14 mouse cellular contexts compared by ENCODE assay signal in the genomic region with DNA sequence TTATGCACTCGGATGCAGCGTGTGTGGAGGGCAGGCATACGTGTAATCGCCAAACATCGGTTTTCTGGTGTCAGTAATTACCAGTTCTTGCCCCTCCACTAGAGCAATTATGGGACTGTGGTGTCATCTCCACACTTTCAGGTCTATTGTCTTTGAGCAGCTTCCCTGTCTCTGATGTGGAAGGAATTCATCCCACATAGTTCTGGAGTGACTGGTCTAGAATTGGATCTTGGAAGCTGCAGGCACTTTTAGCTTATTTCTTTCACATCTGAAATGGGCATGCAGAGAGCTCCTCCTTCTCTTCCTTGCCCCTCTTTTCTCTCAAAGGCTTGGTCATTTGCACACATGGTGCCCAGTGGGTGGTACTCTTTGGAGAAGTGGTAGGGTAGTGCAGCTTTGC.
"Had no signal": no experiment of that assay in that cellular context is flagged by ENCODE, and none has a peak within 500 bp of the region (broad histone marks: within the 10 kb centered on the region; RNA-seq: fewer than 3 reads in every experiment).

No protein-coding gene starts in this region.

- H3K36me3 ChIP-seq: midbrain, embryonic 13.5 days; midbrain, embryonic 15.5 days; neural tube, embryonic 12.5 days; stomach, embryonic 15.5 days had no signal

- DNase-seq: lung, adult 18-20 months; lung, embryonic 14.5 days; lung, postnatal 10 days; lung, postnatal 4 days; right cerebral cortex, postnatal 14 days; thymus, adult 2 months; thymus, postnatal 25 days; thymus, postnatal 4 days had no signal

- H3K9me3 ChIP-seq: midbrain, embryonic 13.5 days; midbrain, embryonic 15.5 days; neural tube, embryonic 12.5 days; stomach, embryonic 15.5 days had no signal

- H3K4me3 ChIP-seq: midbrain, embryonic 13.5 days; midbrain, embryonic 15.5 days; neural tube, embryonic 12.5 days; stomach, embryonic 15.5 days had no signal

- ATAC-seq: midbrain, embryonic 13.5 days; midbrain, embryonic 15.5 days had no signal

- H3K27me3 ChIP-seq: midbrain, embryonic 13.5 days; midbrain, embryonic 15.5 days; neural tube, embryonic 12.5 days; stomach, embryonic 15.5 days had no signal

- H3K9ac ChIP-seq: lung, embryonic 14.5 days; midbrain, embryonic 13.5 days; midbrain, embryonic 15.5 days; neural tube, embryonic 12.5 days; stomach, embryonic 15.5 days had no signal

- H3K4me1 ChIP-seq: midbrain, embryonic 13.5 days; midbrain, embryonic 15.5 days; neural tube, embryonic 12.5 days; stomach, embryonic 15.5 days had no signal

- H3K27ac ChIP-seq: midbrain, embryonic 13.5 days; midbrain, embryonic 15.5 days; neural tube, embryonic 12.5 days; stomach, embryonic 15.5 days; stomach, postnatal 0 days had no signal

- H3K4me2 ChIP-seq: lung, embryonic 14.5 days; midbrain, embryonic 11.5 days; midbrain, embryonic 13.5 days; midbrain, embryonic 15.5 days; neural tube, embryonic 12.5 days; stomach, embryonic 15.5 days had no signal
